Mouse (Mus musculus): ENCODE data around the gene Rpl23.

- TF ChIP-seq EP300 (IDR thresholded peaks at IDR 0.05; ENCODE audit: low read depth in 1 of 2, low read length in 2 of 2) (no peak), MAFK (IDR thresholded peaks at IDR 0.05; ENCODE audit: borderline replicate concordance, low read depth, low read length) (no peak), CTCF (IDR thresholded peaks at IDR 0.05 in 2 of 3, conservative IDR thresholded peaks at IDR 0.05 in 1 of 3; ENCODE audit: control insufficient read depth in 1 of 3, insufficient read depth in 1 of 3, low read depth in 2 of 3, low read length in 3 of 3, poor library complexity in 1 of 3, severe bottlenecking in 1 of 3) (no peak), POLR2A (IDR thresholded peaks at IDR 0.05; ENCODE audit: control insufficient read depth in 1 of 2, insufficient read depth in 1 of 2, low read depth in 1 of 2, low read length in 2 of 2, poor library complexity in 1 of 2) (no peak), CHD2 (IDR thresholded peaks at IDR 0.05; ENCODE audit: low read length) (no peak), E2F4 (IDR thresholded peaks at IDR 0.05; ENCODE audit: borderline replicate concordance, low read depth, low read length) (no peak), MAX (IDR thresholded peaks at IDR 0.05; ENCODE audit: low read length) (0 out of 2 replicates have a peak, but pooled peaks have one; percentile 32), ZMIZ1 (IDR thresholded peaks at IDR 0.05; ENCODE audit: low read depth, low read length) (no peak), BHLHE40 (IDR thresholded peaks at IDR 0.05; ENCODE audit: borderline replicate concordance, low read depth, low read length) (no peak), JUND (IDR thresholded peaks at IDR 0.05; ENCODE audit: low read depth, low read length) (no peak), ETS1 (IDR thresholded peaks at IDR 0.05; ENCODE audit: low read depth, low read length) (no peak), USF1 (IDR thresholded peaks at IDR 0.05; ENCODE audit: low read depth, low read length) (no peak), GABPA (IDR thresholded peaks at IDR 0.05; ENCODE audit: low read depth, low read length) (no peak)
Measured at GRCm38 (mm10) chr11:97825971-97826370, 43.7 kb upstream of the Rpl23 start.

All from MEL (cell line).